In the genomic region with DNA sequence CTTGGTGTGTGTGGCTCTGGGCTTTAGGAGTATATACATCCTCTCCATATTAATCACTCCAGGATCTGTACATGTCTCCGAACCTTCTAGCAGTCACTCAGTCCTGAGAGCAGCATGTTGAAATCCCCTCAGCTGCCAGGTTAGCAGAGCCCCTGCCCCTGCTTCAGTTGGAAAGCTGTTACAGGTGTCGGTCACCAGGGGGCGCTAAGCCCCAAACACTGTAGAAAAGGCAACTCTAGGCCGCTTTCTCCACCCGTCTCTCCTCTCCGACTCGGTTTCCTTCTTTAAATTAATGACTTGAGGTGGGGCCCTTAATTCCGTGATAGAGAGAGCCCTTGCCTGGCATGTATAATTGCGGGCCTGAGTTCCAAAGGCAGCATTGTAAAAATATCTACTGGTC, we compare ENCODE assay signal across 8 mouse cellular contexts. TPM values are rescaled to one million over a fixed set of nuclear protein-coding genes. Genes with fewer than 3 reads are reported as not detected.
DNase-seq lines count a peak whose midpoint lies in the region; ATAC-seq and TF ChIP-seq lines count a peak whose summit lies in the region.

No protein-coding gene starts in this region.

- H3K27ac ChIP-seq in layer of hippocampus, adult 2 months: peak overlapping the region; percentile 78
- no peak overlapping the region for H3K27ac ChIP-seq in forebrain, embryonic 13.5 days
- H3K27ac ChIP-seq in hindbrain, embryonic 10.5 days: peak overlapping the region; percentile 82

- intact Hi-C loops in left cerebral cortex, postnatal 25 days (cut with DNase I): no loop called here

- peak overlapping the region; percentile 40 for H3K4me3 ChIP-seq in layer of hippocampus, adult 2 months
- H3K4me3 ChIP-seq in forebrain, embryonic 13.5 days: peak overlapping the region; percentile 15; the same call in 1 of the 2 replicates
- H3K4me3 ChIP-seq in hindbrain, embryonic 10.5 days: peak overlapping the region; percentile 37

- peak; percentile 98 for TF ChIP-seq CTCF in layer of hippocampus, adult 2 months (conservative IDR thresholded peaks at IDR 0.05)

- 18% methylated on average over 9 of the region's 9 CpGs for WGBS in forebrain, embryonic 13.5 days
- WGBS in hindbrain, embryonic 10.5 days: 23% methylated on average over 9 of the region's 9 CpGs

- peak overlapping the region; percentile 50 for H3K4me2 ChIP-seq in forebrain, embryonic 13.5 days

- peaks cover 72% of the 10 kb centered on the region for H3K36me3 ChIP-seq in forebrain, embryonic 13.5 days (ENCODE audit: poor library complexity, severe bottlenecking)
- H3K36me3 ChIP-seq in hindbrain, embryonic 10.5 days: peaks cover 81% of the 10 kb centered on the region

- peak; percentile 57; the same call in 1 of the 2 replicates for ATAC-seq in forebrain, embryonic 13.5 days
- ATAC-seq in megakaryocyte progenitor cell, adult 5-6 weeks (replicated peaks; ENCODE audit: poor library complexity): peak; percentile 76

- H3K9ac ChIP-seq in forebrain, embryonic 13.5 days: peak overlapping the region; percentile 41

- no peaks in the 10 kb centered on the region for H3K9me3 ChIP-seq in forebrain, embryonic 13.5 days (replicated peaks)
- no peaks in the 10 kb centered on the region for H3K9me3 ChIP-seq in hindbrain, embryonic 10.5 days

- H3K4me1 ChIP-seq in forebrain, embryonic 13.5 days: no peaks in the 10 kb centered on the region; the same call in none of the 2 replicates
- H3K4me1 ChIP-seq in hindbrain, embryonic 10.5 days (replicated peaks): peaks cover 25% of the 10 kb centered on the region

- peak in 1 of 2 experiments; percentile 70 for DNase-seq in layer of hippocampus, adult 2 months (ENCODE audit: low spot score in 2 of 2)
- no peak for DNase-seq in layer of hippocampus, adult 9-10 months (ENCODE audit: low spot score)
- peak; percentile 60 for DNase-seq in cerebellum, adult 11-12 months
- DNase-seq in hindbrain, embryonic 10.5 days (ENCODE audit: low spot score): peak; percentile 79
- peak; percentile 69 to 72 for DNase-seq in left cerebral cortex, postnatal 25 days (ENCODE audit: low spot score in 2 of 2)
- DNase-seq in right cerebral cortex, postnatal 4 days: peak; percentile 76

- H3K27me3 ChIP-seq in forebrain, embryonic 13.5 days: no peaks in the 10 kb centered on the region
- no peaks in the 10 kb centered on the region for H3K27me3 ChIP-seq in hindbrain, embryonic 10.5 days (ENCODE audit: insufficient read depth, poor library complexity, severe bottlenecking)

RNA-seq across cellular contexts. Expression of a gene that starts 6.4 kb away (rescaled TPM):
- 10 to 100 TPM; 18.8 to 20.8 TPM for total RNA-seq in layer of hippocampus, adult 2 months (2021)
- 40.0 and 42.2 TPM in 2 replicates for polyA plus RNA-seq in forebrain, embryonic 13.5 days (2015; fragmentation: Nextera tagmentation; extraction: Ambion mirVana)
- polyA plus RNA-seq in hindbrain, embryonic 10.5 days (2016; fragmentation: Nextera tagmentation; extraction: Ambion mirVana): 41.1 and 48.7 TPM in 2 replicates
- 10 to 100 TPM; 21.3 to 24.5 TPM for total RNA-seq in left cerebral cortex, postnatal 25 days (2021)
- 8.7 and 12.3 TPM in 2 replicates for total RNA-seq in megakaryocyte progenitor cell, adult 5-6 weeks (2015)
- total RNA-seq in megakaryocyte progenitor cell, adult 5-6 weeks (2017): 6.1 and 11.0 TPM in 2 replicates

RNA-seq across cellular contexts. Expression of a gene that starts 24.0 kb away (rescaled TPM):
- total RNA-seq in layer of hippocampus, adult 2 months (2021): 10 to 100 TPM; 71.5 to 73.3 TPM
- 131 and 142 TPM in 2 replicates for polyA plus RNA-seq in forebrain, embryonic 13.5 days (2015; fragmentation: Nextera tagmentation; extraction: Ambion mirVana)
- 103 and 134 TPM in 2 replicates for polyA plus RNA-seq in hindbrain, embryonic 10.5 days (2016; fragmentation: Nextera tagmentation; extraction: Ambion mirVana)
- total RNA-seq in left cerebral cortex, postnatal 25 days (2021): 10 to 100 TPM; 73.1 to 85.4 TPM
- 169 and 177 TPM in 2 replicates for total RNA-seq in megakaryocyte progenitor cell, adult 5-6 weeks (2015)
- total RNA-seq in megakaryocyte progenitor cell, adult 5-6 weeks (2017): 126 and 128 TPM in 2 replicates

RNA-seq across cellular contexts. Expression of a gene that starts 42.8 kb away (rescaled TPM):
- 10 to 100 TPM; 23.5 to 25.4 TPM for total RNA-seq in layer of hippocampus, adult 2 months (2021)
- polyA plus RNA-seq in forebrain, embryonic 13.5 days (2015; fragmentation: Nextera tagmentation; extraction: Ambion mirVana): 25.8 and 26.1 TPM in 2 replicates
- polyA plus RNA-seq in hindbrain, embryonic 10.5 days (2016; fragmentation: Nextera tagmentation; extraction: Ambion mirVana): 168 and 176 TPM in 2 replicates
- 10 to 100 TPM; 19.9 to 30.4 TPM for total RNA-seq in left cerebral cortex, postnatal 25 days (2021)
- total RNA-seq in megakaryocyte progenitor cell, adult 5-6 weeks (2015): 8.3 and 11.7 TPM in 2 replicates
- total RNA-seq in megakaryocyte progenitor cell, adult 5-6 weeks (2017): 3.6 and 7.1 TPM in 2 replicates
